Mouse (Mus musculus): ENCODE results near the gene Nlrp9b. TPM values are rescaled to one million over a fixed set of nuclear protein-coding genes. Genes with fewer than 3 reads are reported as not detected.

Gene Nlrp9b
- total and polyA plus RNA-seq, 3 experiments, result not detected

DNA sequence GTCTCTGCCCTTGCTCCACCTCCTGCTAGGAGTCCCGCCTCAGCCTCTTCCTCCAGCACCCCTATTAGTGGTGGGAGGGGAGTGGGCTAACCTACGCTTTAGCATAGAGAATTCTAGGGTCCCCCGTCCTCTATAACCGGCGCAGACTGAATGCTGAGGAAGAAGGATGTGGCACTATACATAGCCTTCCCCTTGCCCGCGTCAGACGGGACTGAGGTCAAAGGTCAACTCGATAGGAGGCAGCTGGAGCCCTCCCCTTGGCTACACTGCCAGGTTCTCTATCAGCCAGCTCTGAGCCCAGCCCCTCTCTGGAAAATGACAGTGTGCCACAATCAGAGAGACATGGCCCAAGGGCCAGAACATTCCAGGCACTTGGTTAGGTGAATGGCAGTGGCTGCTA lies 40.7 kb upstream of the Nlrp9b start, which contains the start of gene Igsf23:
Gene Igsf23 (minus strand): TSS at position 168 of the 400 bp plus-strand sequence.
- H3K27ac ChIP-seq (ENCODE audit: control insufficient read depth, low read depth, low read length), result no peak within 1 kb of the TSS
- no peaks in the 10 kb centered on the region for H3K4me1 ChIP-seq (ENCODE audit: control insufficient read depth in 1 of 2, insufficient read depth in 2 of 2, low read length in 2 of 2)
- TF ChIP-seq ZMIZ1 (IDR thresholded peaks at IDR 0.05; ENCODE audit: low read depth, low read length) (no peak), ELF1 (IDR thresholded peaks at IDR 0.05; ENCODE audit: low read depth, low read length) (no peak), ETS1 (IDR thresholded peaks at IDR 0.05; ENCODE audit: low read depth, low read length) (no peak), MYC (IDR thresholded peaks at IDR 0.05; ENCODE audit: low read depth, low read length) (no peak), UBTF (IDR thresholded peaks at IDR 0.05; ENCODE audit: borderline replicate concordance, insufficient read depth, low read depth, low read length) (no peak), MXI1 (IDR thresholded peaks at IDR 0.05; ENCODE audit: low read depth, low read length) (no peak), CTCF (IDR thresholded peaks at IDR 0.05 in 2 of 3, conservative IDR thresholded peaks at IDR 0.05 in 1 of 3; ENCODE audit: control insufficient read depth in 1 of 3, insufficient read depth in 1 of 3, low read depth in 2 of 3, low read length in 3 of 3, poor library complexity in 1 of 3, severe bottlenecking in 1 of 3) (no peak), GATA1 (IDR thresholded peaks at IDR 0.05; ENCODE audit: low read depth, low read length) (no peak), RCOR1 (IDR thresholded peaks at IDR 0.05; ENCODE audit: low read depth, low read length) (no peak)
- H3K9me3 ChIP-seq (replicated peaks; ENCODE audit: insufficient read depth, low read length), result no peaks in the 10 kb centered on the region
- no peak within 1 kb of the TSS for H3K4me3 ChIP-seq (ENCODE audit: control insufficient read depth in 1 of 2, insufficient read depth in 1 of 2, low read depth in 2 of 2, low read length in 2 of 2)
- no peaks in the 10 kb centered on the region for H3K27me3 ChIP-seq (ENCODE audit: control insufficient read depth in 1 of 2, insufficient read depth in 2 of 2, low read length in 2 of 2)
- no peaks in the 10 kb centered on the region for H3K36me3 ChIP-seq (ENCODE audit: control insufficient read depth in 1 of 2, insufficient read depth in 2 of 2, low read length in 2 of 2)
- DNase-seq (ENCODE audit: low read depth, low spot score), result no peak
- no peaks in the 10 kb centered on the region for H3K79me2 ChIP-seq (ENCODE audit: control insufficient read depth, insufficient read depth, low read length, poor library complexity)
- no peak within 1 kb of the TSS for H3K9ac ChIP-seq (ENCODE audit: control insufficient read depth, low read depth, low read length, poor library complexity, severe bottlenecking)

GRCm38 (mm10) chr7:19952320-19952986 lies 38.8 kb upstream of the Nlrp9b start:
- Histone ChIP-seq H3K27ac (ENCODE audit: control insufficient read depth, low read depth, low read length) (no peak overlapping the region), H3K4me1 (ENCODE audit: control insufficient read depth in 1 of 2, insufficient read depth in 2 of 2, low read length in 2 of 2) (0 out of 4 replicates have a peak, but pooled peaks cover 0 to 4% of the 10 kb centered on the region in 2 experiments), H3K27me3 (ENCODE audit: control insufficient read depth in 1 of 2, insufficient read depth in 2 of 2, low read length in 2 of 2) (no peaks in the 10 kb centered on the region), H3K4me3 (ENCODE audit: control insufficient read depth in 1 of 2, insufficient read depth in 1 of 2, low read depth in 2 of 2, low read length in 2 of 2) (no peak overlapping the region), H3K36me3 (ENCODE audit: control insufficient read depth in 1 of 2, insufficient read depth in 2 of 2, low read length in 2 of 2) (peaks cover 0 to 2% of the 10 kb centered on the region in 2 experiments; a peak in 1 of 4 replicates), H3K79me2 (ENCODE audit: control insufficient read depth, insufficient read depth, low read length, poor library complexity) (no peaks in the 10 kb centered on the region), H3K9ac (ENCODE audit: control insufficient read depth, low read depth, low read length, poor library complexity, severe bottlenecking) (no peak overlapping the region), H3K9me3 (replicated peaks; ENCODE audit: insufficient read depth, low read length) (no peaks in the 10 kb centered on the region)
- TF ChIP-seq MYC (IDR thresholded peaks at IDR 0.05; ENCODE audit: low read depth, low read length), result no peak
- no peak for TF ChIP-seq USF2 (IDR thresholded peaks at IDR 0.05; ENCODE audit: borderline replicate concordance in 1 of 2, insufficient read depth in 1 of 2, low read depth in 1 of 2, low read length in 2 of 2)
- no peak for TF ChIP-seq TAL1 (IDR thresholded peaks at IDR 0.05; ENCODE audit: low read length)
- no peak for TF ChIP-seq KAT2A (conservative IDR thresholded peaks at IDR 0.05; ENCODE audit: low read depth, low read length)
- DNase-seq (ENCODE audit: low read depth, low spot score), result no peak

GRCm38 (mm10) chr7:19953054-19953453 lies 38.2 kb upstream of the Nlrp9b start:
- no peak overlapping the region for H3K4me3 ChIP-seq (ENCODE audit: control insufficient read depth in 1 of 2, insufficient read depth in 1 of 2, low read depth in 2 of 2, low read length in 2 of 2)
- H3K9ac ChIP-seq (ENCODE audit: control insufficient read depth, low read depth, low read length, poor library complexity, severe bottlenecking), result no peak overlapping the region
- H3K27me3 ChIP-seq (ENCODE audit: control insufficient read depth in 1 of 2, insufficient read depth in 2 of 2, low read length in 2 of 2), result no peaks in the 10 kb centered on the region
- no peak overlapping the region for H3K27ac ChIP-seq (ENCODE audit: control insufficient read depth, low read depth, low read length)
- DNase-seq (ENCODE audit: low read depth, low spot score), result no peak
- TF ChIP-seq SMC3 (IDR thresholded peaks at IDR 0.05; ENCODE audit: low read depth, low read length), result no peak
- TF ChIP-seq TCF12 (IDR thresholded peaks at IDR 0.05; ENCODE audit: low read depth, low read length), result no peak
- TF ChIP-seq HCFC1 (IDR thresholded peaks at IDR 0.05; ENCODE audit: low read depth, low read length), result no peak
- TF ChIP-seq KAT2A (conservative IDR thresholded peaks at IDR 0.05; ENCODE audit: low read depth, low read length), result no peak
- no peak for TF ChIP-seq TAL1 (IDR thresholded peaks at IDR 0.05; ENCODE audit: low read length)
- TF ChIP-seq ETS1 (IDR thresholded peaks at IDR 0.05; ENCODE audit: low read depth, low read length), result no peak
- no peak for TF ChIP-seq UBTF (IDR thresholded peaks at IDR 0.05; ENCODE audit: borderline replicate concordance, insufficient read depth, low read depth, low read length)
- TF ChIP-seq RAD21 (IDR thresholded peaks at IDR 0.05; ENCODE audit: low read depth, low read length), result no peak
- 0 out of 4 replicates have a peak, but pooled peaks cover 0 to 4% of the 10 kb centered on the region in 2 experiments for H3K4me1 ChIP-seq (ENCODE audit: control insufficient read depth in 1 of 2, insufficient read depth in 2 of 2, low read length in 2 of 2)
- no peaks in the 10 kb centered on the region for H3K9me3 ChIP-seq (replicated peaks; ENCODE audit: insufficient read depth, low read length)
- H3K36me3 ChIP-seq (ENCODE audit: control insufficient read depth in 1 of 2, insufficient read depth in 2 of 2, low read length in 2 of 2), result peaks cover 0 to 2% of the 10 kb centered on the region in 2 experiments; a peak in 1 of 4 replicates
- no peaks in the 10 kb centered on the region for H3K79me2 ChIP-seq (ENCODE audit: control insufficient read depth, insufficient read depth, low read length, poor library complexity)
